ENCODE assay signal across 14 mouse cellular contexts in genomic region chr4:70420202-70420601, GRCm38 (mm10).
"Had no signal": no experiment of that assay in that cellular context is flagged by ENCODE, and none has a peak within 500 bp of the region (broad histone marks: within the 10 kb centered on the region; RNA-seq: fewer than 3 reads in every experiment).

No protein-coding gene starts in this region.

- H3K36me3 ChIP-seq: midbrain, embryonic 13.5 days; midbrain, embryonic 15.5 days had no signal

- H3K9me3 ChIP-seq: midbrain, embryonic 13.5 days; midbrain, embryonic 15.5 days had no signal

- H3K9ac ChIP-seq: liver, embryonic 14.5 days; lung, embryonic 14.5 days; midbrain, embryonic 13.5 days; midbrain, embryonic 15.5 days had no signal

- H3K27ac ChIP-seq: liver, embryonic 14.5 days; midbrain, embryonic 13.5 days; midbrain, embryonic 15.5 days had no signal

- DNase-seq: lung, adult 18-20 months; lung, embryonic 14.5 days; lung, postnatal 10 days; lung, postnatal 4 days; right cerebral cortex, postnatal 14 days; right cerebral cortex, postnatal 4 days; spleen, adult 18-20 months; thymus, adult 18-20 months; thymus, postnatal 14 days; thymus, postnatal 36 days had no signal

- H3K4me1 ChIP-seq: midbrain, embryonic 13.5 days; midbrain, embryonic 15.5 days had no signal

- H3K4me2 ChIP-seq: lung, embryonic 14.5 days; midbrain, embryonic 11.5 days; midbrain, embryonic 13.5 days; midbrain, embryonic 15.5 days had no signal

- ATAC-seq: midbrain, embryonic 13.5 days; midbrain, embryonic 15.5 days had no signal

- H3K4me3 ChIP-seq: midbrain, embryonic 13.5 days; midbrain, embryonic 15.5 days had no signal

- H3K27me3 ChIP-seq: midbrain, embryonic 13.5 days; midbrain, embryonic 15.5 days had no signal
